Mouse (Mus musculus) heart, adult 2 months (tissue): Measurements from ENCODE around the gene Acy3.

ENCODE experiments used
- CTCF ChIP-seq: fragments of 200-600 bp; IDR thresholded peaks from 2 replicates; pipeline ENCODE4 v1.8.1; 2022; ENCODE audit warnings: antibody characterized with exemption, mild to moderate bottlenecking, moderate library complexity
- EP300 ChIP-seq: fragments of 200-500 bp; IDR thresholded peaks from 2 replicates; pipeline ENCODE4 v1.6.1; 2011; ENCODE audit warnings: low read depth, low read length, control low read depth; ENCODE audit not compliant: insufficient read depth

GRCm38 (mm10) chr19:4015635-4016034 lies 29.3 kb downstream of the Acy3 start:
- TF ChIP-seq CTCF (no peak), EP300 (no peak)
